Mouse (Mus musculus): Measurements from ENCODE around the gene Hmces. TPM values are rescaled to one million over a fixed set of nuclear protein-coding genes. Genes with fewer than 3 reads are reported as not detected.

Hmces gene
- 40.9 and 45.6 TPM in 2 replicates for polyA plus RNA-seq (2015; fragmentation: Nextera tagmentation; extraction: Ambion mirVana)

GRCm38 (mm10) chr6:87913661-87914325 lies at the start of gene Hmces:
TSS of gene Hmces (plus strand) at chr6:87913935.
- H3K9me3 ChIP-seq: no peaks in the 10 kb centered on the region
- H3K4me3 ChIP-seq: peak within 1 kb of the TSS; percentile 51
- under 1% methylated on average over 58 of the region's 62 CpGs for WGBS
- H3K27me3 ChIP-seq (replicated peaks): no peaks in the 10 kb centered on the region
- ATAC-seq (replicated peaks): peak; percentile 94
- peaks cover 16% of the 10 kb centered on the region for H3K4me1 ChIP-seq
- H3K4me2 ChIP-seq: peak within 1 kb of the TSS; percentile 83
- H3K9ac ChIP-seq: peak within 1 kb of the TSS; percentile 70
- H3K27ac ChIP-seq: peak within 1 kb of the TSS; percentile 83
- H3K36me3 ChIP-seq (replicated peaks): peaks cover 43% of the 10 kb centered on the region

- H3K9ac ChIP-seq: no peak overlapping the region
- WGBS: 90% methylated on average over 6 of the region's 6 CpGs
- H3K27me3 ChIP-seq (replicated peaks): no peaks in the 10 kb centered on the region
- ATAC-seq (replicated peaks): no peak
- no peaks in the 10 kb centered on the region for H3K4me1 ChIP-seq
- no peak overlapping the region for H3K4me2 ChIP-seq
- no peak overlapping the region for H3K4me3 ChIP-seq
- H3K36me3 ChIP-seq (replicated peaks): no peaks in the 10 kb centered on the region
- no peaks in the 10 kb centered on the region for H3K9me3 ChIP-seq
- no peak overlapping the region for H3K27ac ChIP-seq
Measured at GRCm38 (mm10) chr6:87866211-87866610, 47.5 kb upstream of the Hmces start.

GRCm38 (mm10) chr6:87867256-87867655 lies 46.5 kb upstream of the Hmces start:
- no peak overlapping the region for H3K4me3 ChIP-seq
- no peak for ATAC-seq (replicated peaks)
- no peaks in the 10 kb centered on the region for H3K27me3 ChIP-seq (replicated peaks)
- H3K36me3 ChIP-seq (replicated peaks): no peaks in the 10 kb centered on the region
- H3K27ac ChIP-seq: no peak overlapping the region
- H3K9ac ChIP-seq: no peak overlapping the region
- no peak overlapping the region for H3K4me2 ChIP-seq
- WGBS: 80% methylated on average over 2 of the region's 2 CpGs
- no peaks in the 10 kb centered on the region for H3K4me1 ChIP-seq
- H3K9me3 ChIP-seq: no peaks in the 10 kb centered on the region

- WGBS: 78% methylated on average over 9 of the region's 9 CpGs
- ATAC-seq (replicated peaks): no peak
- Histone ChIP-seq H3K9ac (no peak overlapping the region), H3K4me1 (no peaks in the 10 kb centered on the region), H3K36me3 (replicated peaks) (no peaks in the 10 kb centered on the region), H3K27me3 (replicated peaks) (no peaks in the 10 kb centered on the region), H3K4me2 (no peak overlapping the region), H3K27ac (no peak overlapping the region), H3K9me3 (no peaks in the 10 kb centered on the region), H3K4me3 (no peak overlapping the region)
Measured at GRCm38 (mm10) chr6:87868871-87869506, 44.7 kb upstream of the Hmces start.

- 68% methylated on average over 1 of the region's 1 CpGs for WGBS
- ATAC-seq (replicated peaks): no peak
- H3K4me3 ChIP-seq: no peak overlapping the region
Measured at GRCm38 (mm10) chr6:87870440-87870839, 43.3 kb upstream of the Hmces start.

GRCm38 (mm10) chr6:87871240-87871639 lies 42.5 kb upstream of the Hmces start:
- ATAC-seq (replicated peaks): no peak
- Histone ChIP-seq H3K9me3 (no peaks in the 10 kb centered on the region), H3K27me3 (replicated peaks) (no peaks in the 10 kb centered on the region), H3K4me3 (no peak overlapping the region), H3K27ac (no peak overlapping the region), H3K9ac (no peak overlapping the region), H3K4me1 (no peaks in the 10 kb centered on the region), H3K4me2 (no peak overlapping the region), H3K36me3 (replicated peaks) (no peaks in the 10 kb centered on the region)
- WGBS: 83% methylated on average over 7 of the region's 7 CpGs

More at GRCm38 (mm10) chr6:87870440-87870839, 43.3 kb upstream of the Hmces start:
- Histone ChIP-seq H3K27ac (no peak overlapping the region), H3K4me2 (no peak overlapping the region), H3K4me1 (no peaks in the 10 kb centered on the region), H3K9me3 (no peaks in the 10 kb centered on the region), H3K36me3 (replicated peaks) (no peaks in the 10 kb centered on the region), H3K9ac (no peak overlapping the region), H3K27me3 (replicated peaks) (no peaks in the 10 kb centered on the region)

- Histone ChIP-seq H3K4me1 (no peaks in the 10 kb centered on the region), H3K9ac (no peak overlapping the region), H3K4me3 (no peak overlapping the region), H3K36me3 (replicated peaks) (no peaks in the 10 kb centered on the region), H3K4me2 (no peak overlapping the region), H3K9me3 (no peaks in the 10 kb centered on the region), H3K27me3 (replicated peaks) (no peaks in the 10 kb centered on the region), H3K27ac (no peak overlapping the region)
- WGBS: 50% methylated on average over 1 of the region's 1 CpGs
- ATAC-seq (replicated peaks): no peak
Measured at GRCm38 (mm10) chr6:87873104-87873503, 40.6 kb upstream of the Hmces start.

GRCm38 (mm10) chr6:87873963-87874362 lies 39.8 kb upstream of the Hmces start:
- Histone ChIP-seq H3K4me3 (no peak overlapping the region), H3K4me1 (no peaks in the 10 kb centered on the region), H3K27me3 (replicated peaks) (no peaks in the 10 kb centered on the region), H3K9me3 (no peaks in the 10 kb centered on the region), H3K27ac (no peak overlapping the region), H3K4me2 (no peak overlapping the region), H3K36me3 (replicated peaks) (no peaks in the 10 kb centered on the region), H3K9ac (no peak overlapping the region)
- 90% methylated on average over 2 of the region's 2 CpGs for WGBS
- no peak for ATAC-seq (replicated peaks)

GRCm38 (mm10) chr6:87875083-87875482 lies 38.7 kb upstream of the Hmces start:
- ATAC-seq (replicated peaks): no peak
- 90% methylated on average over 1 of the region's 1 CpGs for WGBS
- H3K4me1 ChIP-seq: no peaks in the 10 kb centered on the region
- H3K4me2 ChIP-seq: no peak overlapping the region
- H3K9ac ChIP-seq: no peak overlapping the region
- H3K36me3 ChIP-seq (replicated peaks): no peaks in the 10 kb centered on the region
- no peaks in the 10 kb centered on the region for H3K27me3 ChIP-seq (replicated peaks)
- H3K9me3 ChIP-seq: no peaks in the 10 kb centered on the region
- no peak overlapping the region for H3K4me3 ChIP-seq
- H3K27ac ChIP-seq: no peak overlapping the region

GRCm38 (mm10) chr6:87875562-87875961 lies 38.2 kb upstream of the Hmces start:
- WGBS: 90% methylated on average over 7 of the region's 7 CpGs
- Histone ChIP-seq H3K4me2 (no peak overlapping the region), H3K36me3 (replicated peaks) (no peaks in the 10 kb centered on the region), H3K9ac (no peak overlapping the region), H3K27me3 (replicated peaks) (no peaks in the 10 kb centered on the region), H3K4me1 (no peaks in the 10 kb centered on the region), H3K27ac (no peak overlapping the region), H3K9me3 (no peaks in the 10 kb centered on the region), H3K4me3 (no peak overlapping the region)
- no peak for ATAC-seq (replicated peaks)

GRCm38 (mm10) chr6:87876068-87876643 lies 37.6 kb upstream of the Hmces start:
- no peaks in the 10 kb centered on the region for H3K27me3 ChIP-seq (replicated peaks)
- no peak for ATAC-seq (replicated peaks)
- no peak overlapping the region for H3K4me2 ChIP-seq
- no peak overlapping the region for H3K4me3 ChIP-seq
- 82% methylated on average over 13 of the region's 13 CpGs for WGBS
- H3K27ac ChIP-seq: no peak overlapping the region
- H3K9ac ChIP-seq: no peak overlapping the region
- H3K36me3 ChIP-seq (replicated peaks): no peaks in the 10 kb centered on the region
- no peaks in the 10 kb centered on the region for H3K9me3 ChIP-seq
- H3K4me1 ChIP-seq: no peaks in the 10 kb centered on the region

- Histone ChIP-seq H3K9ac (no peak overlapping the region), H3K4me2 (no peak overlapping the region), H3K27me3 (replicated peaks) (no peaks in the 10 kb centered on the region), H3K4me3 (no peak overlapping the region), H3K9me3 (no peaks in the 10 kb centered on the region), H3K36me3 (replicated peaks) (no peaks in the 10 kb centered on the region), H3K27ac (no peak overlapping the region), H3K4me1 (no peaks in the 10 kb centered on the region)
- 55% methylated on average over 4 of the region's 4 CpGs for WGBS
- no peak for ATAC-seq (replicated peaks)
Measured at GRCm38 (mm10) chr6:87879010-87879409, 34.7 kb upstream of the Hmces start.

- Histone ChIP-seq H3K27ac (no peak overlapping the region), H3K36me3 (replicated peaks) (no peaks in the 10 kb centered on the region), H3K4me1 (no peaks in the 10 kb centered on the region), H3K9ac (no peak overlapping the region), H3K4me3 (no peak overlapping the region), H3K4me2 (no peak overlapping the region), H3K27me3 (replicated peaks) (no peaks in the 10 kb centered on the region), H3K9me3 (no peaks in the 10 kb centered on the region)
- no peak for ATAC-seq (replicated peaks)
- 72% methylated on average over 3 of the region's 3 CpGs for WGBS
Measured at GRCm38 (mm10) chr6:87879628-87880027, 34.1 kb upstream of the Hmces start.

Measured in midbrain, embryonic 15.5 days (tissue).